Mouse (Mus musculus): ENCODE measurements around the gene 4933427D14Rik.
"Not testable (repeated sequence)": the region's sequence is repeated elsewhere in the genome, so short reads cannot be mapped to it uniquely, and the experiment has no call there.

DNA sequence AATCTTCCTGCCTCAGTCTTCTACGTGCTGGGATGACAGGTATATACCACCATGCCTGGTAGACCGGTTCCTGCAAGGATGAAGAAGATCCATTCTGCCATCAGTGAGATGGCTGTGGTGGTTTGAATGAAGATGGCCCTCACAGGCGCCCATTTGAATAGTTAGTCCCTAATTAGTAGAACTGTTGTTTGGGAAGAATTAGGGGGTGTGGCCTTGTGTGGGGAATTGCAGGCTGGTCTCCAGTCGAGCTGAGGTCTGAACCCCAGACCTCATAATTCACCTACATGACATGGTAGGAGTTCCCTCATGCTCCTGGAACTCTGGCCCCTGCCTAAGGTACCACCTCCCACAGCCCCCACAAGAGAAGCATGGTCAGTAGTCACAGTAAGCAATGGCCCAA lies 35.4 kb downstream of the 4933427D14Rik start:
- TF ChIP-seq POLR2A (IDR thresholded peaks at IDR 0.05; ENCODE audit: borderline replicate concordance, extremely low read depth, insufficient read depth, insufficient read length, poor library complexity, severe bottlenecking); CTCF (IDR thresholded peaks at IDR 0.05; ENCODE audit: borderline replicate concordance, extremely low read depth, insufficient read depth, insufficient read length): not testable (repeated sequence)
